Mouse (Mus musculus) cerebellum, adult 11-12 months (tissue): ENCODE data around the gene Snx22.

Experiments used
- DNase-seq: peaks from one replicate; pipeline ENCODE4 v3.0.0; 2022

Snx22 gene

DNA sequence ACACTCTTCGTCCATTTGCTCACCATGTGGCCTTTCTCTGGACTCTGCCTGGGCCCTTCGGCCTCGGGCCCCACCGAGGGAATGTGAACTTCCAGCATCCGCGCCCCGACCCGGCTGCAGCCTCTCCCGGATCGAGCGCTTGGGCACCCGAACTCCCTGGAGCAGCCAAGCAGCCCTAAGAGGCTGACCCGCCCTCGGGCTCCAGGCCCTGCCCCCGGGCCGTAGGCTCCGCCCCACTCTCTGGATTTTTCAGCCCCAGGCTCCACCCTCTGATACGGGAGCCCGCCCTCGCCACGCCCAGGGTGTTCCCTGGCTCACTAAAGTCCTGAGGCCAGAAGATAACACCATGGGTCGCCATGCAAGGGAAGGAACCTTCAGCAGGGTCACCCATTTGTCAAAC, at the start of gene Snx22:
TSS of gene Snx22 (minus strand) at position 137 of the 400 bp plus-strand sequence.
- peak; percentile 86 for DNase-seq

- DNase-seq, result no peak
These were observed 47.4 kb upstream of the Snx22 start for GRCm38 (mm10) chr9:66116890-66117289.

DNA sequence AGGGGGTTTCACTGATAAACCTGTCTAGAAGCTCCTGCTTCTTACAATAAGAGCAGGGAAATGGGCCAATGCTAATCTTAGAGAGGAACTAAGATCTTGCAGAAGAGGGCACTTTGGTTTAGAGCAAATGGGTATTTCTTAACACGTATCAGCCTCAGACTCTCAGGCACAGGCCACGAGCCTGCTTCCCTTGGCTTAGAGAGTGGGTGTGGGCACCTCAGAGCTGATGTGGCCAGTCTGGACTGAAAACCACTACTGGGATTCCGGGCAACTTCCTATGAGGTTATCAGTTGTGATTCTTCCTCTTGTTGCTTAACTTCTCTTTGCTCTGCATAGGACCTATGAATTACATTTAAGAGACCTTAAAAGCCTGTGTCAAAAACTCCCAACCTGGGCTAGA, 44.8 kb upstream of the Snx22 start:
- no peak for DNase-seq

- no peak for DNase-seq
These were observed 41.3 kb upstream of the Snx22 start for GRCm38 (mm10) chr9:66110611-66111379.

- DNase-seq, result no peak
These were observed 40.6 kb upstream of the Snx22 start for GRCm38 (mm10) chr9:66110126-66110525.

- DNase-seq, result no peak
These were observed 40.1 kb upstream of the Snx22 start for GRCm38 (mm10) chr9:66109574-66109973.

GRCm38 (mm10) chr9:66105168-66105567, 35.6 kb upstream of the Snx22 start:
- DNase-seq, result no peak

DNA sequence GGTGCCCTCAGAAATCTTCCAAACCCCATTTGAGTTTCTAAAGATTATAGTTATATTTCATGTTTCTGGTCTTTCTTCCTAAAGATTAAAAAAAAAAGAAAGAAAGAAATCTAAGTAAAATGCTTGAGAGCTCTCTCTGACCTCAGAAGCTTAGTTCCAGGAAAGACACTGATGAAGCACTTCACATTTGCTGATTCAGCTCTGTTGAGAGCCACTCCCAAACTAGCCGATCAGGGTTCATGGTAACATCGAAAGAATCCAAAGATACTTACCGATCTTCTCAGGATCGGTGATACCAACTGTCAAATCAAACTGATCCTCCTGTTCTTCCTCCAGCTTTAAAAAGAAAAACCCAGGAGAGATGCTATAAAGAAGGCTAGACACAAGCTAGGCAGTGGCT, 35.1 kb upstream of the Snx22 start:
- no peak for DNase-seq

DNA sequence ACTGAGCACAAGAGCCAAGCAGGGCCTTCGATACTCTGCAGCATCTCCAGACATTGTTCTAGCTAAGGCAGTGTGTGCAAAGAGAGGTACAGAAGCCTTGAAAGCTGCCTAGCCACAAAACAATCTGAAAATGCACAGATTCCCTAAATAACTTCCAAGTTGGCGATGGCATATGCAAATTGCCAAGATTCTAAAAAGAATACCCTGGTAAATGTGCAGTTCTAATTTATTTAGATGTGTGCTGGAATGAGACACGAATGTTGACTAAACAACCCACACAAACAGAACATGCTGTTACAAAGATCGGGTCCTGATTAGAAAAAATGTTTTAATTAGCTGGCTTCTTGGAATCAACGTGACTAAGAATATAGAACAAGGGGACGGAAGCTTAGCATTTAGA, 33.1 kb upstream of the Snx22 start:
- no peak for DNase-seq

DNA sequence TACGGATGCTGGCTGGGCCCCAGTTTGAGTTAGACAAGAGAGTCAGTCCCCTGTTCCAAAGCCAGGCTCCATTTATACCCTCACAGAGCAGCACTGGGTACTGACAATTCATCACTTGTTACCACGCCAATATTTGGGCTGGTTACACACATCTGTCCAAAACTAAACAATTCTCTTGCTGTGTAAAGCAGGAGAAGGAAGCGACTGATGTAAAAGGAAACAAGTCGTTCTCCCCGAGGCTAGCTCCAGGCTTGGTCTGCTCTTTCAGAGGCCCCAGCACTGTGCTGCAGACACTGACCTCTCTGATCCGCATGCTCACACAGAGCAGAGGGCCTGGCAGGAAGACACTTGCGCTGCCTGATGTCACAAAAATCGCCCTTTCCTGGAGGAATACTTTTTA, 32.1 kb upstream of the Snx22 start:
- DNase-seq, result no peak

DNA sequence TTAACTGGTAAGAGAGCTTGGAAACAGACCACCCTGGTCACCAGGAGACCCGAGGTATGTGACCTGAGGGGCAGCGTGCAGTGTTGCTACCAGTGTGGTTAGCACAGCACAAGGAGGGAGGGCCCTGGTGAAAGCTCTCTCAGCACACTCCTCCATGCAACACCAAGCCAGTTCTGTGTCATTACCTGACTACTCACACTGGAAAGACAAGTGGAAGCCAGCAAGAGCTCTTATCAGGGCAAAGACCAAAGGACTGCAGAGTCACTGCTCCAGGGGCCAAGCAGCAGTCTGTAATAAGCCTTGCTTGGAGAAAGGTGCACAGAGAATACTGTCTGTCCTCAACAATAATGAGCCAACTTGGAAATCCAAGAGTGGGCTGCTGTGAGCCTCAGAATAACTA, 23.1 kb upstream of the Snx22 start:
- DNase-seq, result no peak

- no peak for DNase-seq
These were observed 22.1 kb upstream of the Snx22 start for GRCm38 (mm10) chr9:66091327-66092231.

- DNase-seq, result no peak
These were observed 21.2 kb upstream of the Snx22 start for GRCm38 (mm10) chr9:66090593-66091244.

DNA sequence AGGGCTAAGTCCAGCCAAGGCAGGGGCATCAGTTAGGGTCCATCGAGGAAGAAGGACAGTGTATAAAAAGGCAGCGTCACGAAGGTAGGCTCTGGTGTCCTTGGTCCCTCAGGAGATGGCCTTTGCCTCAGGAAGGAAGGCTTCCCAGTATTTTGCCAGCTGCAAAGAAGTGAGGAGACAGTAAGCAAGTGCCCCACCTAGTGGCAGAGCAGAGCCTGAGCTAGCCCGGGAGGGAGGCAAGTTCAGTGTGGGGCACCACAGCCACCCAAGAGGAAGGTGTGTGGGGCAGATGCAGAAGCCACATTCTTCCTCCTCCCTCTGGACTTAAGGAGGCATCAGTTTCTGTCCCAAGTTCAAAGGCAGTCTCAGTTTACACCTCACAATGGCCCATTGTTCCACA, 18.9 kb upstream of the Snx22 start:
- DNase-seq, result peak; percentile 22

DNA sequence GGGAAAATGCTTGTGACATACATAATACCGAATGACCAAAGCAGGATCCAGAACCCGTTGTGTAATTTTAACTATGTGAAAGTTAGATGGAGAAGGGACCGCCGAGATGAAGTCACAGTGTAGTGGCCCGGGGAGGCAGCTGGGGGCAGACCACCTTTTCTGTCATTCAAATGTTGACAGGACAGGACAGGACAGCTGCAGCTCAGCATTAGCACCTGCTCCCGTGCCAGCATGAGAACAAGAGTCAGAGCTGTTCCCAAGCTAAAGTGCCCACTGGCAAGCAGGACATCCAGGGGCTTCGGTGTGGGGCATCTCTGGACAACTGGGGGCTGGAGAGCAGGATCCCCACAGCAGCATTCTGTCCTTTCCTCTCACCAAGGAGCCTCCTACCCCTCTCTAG, 17.5 kb upstream of the Snx22 start:
- no peak for DNase-seq

DNA sequence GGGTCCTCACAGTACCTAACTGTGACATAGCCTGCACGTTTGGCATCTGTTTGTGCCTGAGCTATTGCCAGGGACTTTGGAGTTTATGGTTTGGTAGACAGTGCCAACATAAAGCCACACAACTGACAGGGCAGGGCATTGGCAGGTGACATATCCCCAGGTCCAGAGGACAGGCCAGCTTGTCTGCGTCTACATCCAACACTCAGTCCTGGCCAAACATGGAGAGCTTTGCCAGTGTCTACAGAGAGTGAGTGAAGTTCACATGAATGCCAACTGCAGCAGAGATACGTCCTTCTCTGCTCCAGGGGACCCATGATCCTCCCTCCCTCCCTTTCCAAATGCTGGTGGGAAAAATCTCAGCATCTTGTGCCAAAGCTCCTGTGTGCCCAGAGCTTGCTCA, 14.7 kb upstream of the Snx22 start:
- no peak for DNase-seq

DNA sequence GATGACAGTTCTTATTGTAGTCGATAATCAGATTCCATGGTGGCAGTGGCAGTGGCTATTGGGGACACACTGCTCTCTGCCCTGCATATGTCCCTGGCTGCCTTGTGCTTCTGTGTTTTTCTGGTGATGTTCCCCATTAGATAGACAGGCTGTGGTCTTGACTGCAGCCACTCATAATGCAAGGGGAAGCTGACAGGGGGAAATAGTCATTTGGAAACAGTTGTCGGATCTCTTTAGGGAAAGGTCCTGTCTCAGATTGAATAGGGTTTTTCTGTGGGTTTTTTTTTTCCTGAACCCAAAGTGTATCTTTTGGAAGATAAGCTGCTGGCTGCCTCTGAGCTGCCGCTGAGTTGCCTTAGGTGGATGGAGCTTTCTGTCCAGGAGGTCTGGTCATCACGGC, 12.5 kb upstream of the Snx22 start:
- no peak for DNase-seq

DNA sequence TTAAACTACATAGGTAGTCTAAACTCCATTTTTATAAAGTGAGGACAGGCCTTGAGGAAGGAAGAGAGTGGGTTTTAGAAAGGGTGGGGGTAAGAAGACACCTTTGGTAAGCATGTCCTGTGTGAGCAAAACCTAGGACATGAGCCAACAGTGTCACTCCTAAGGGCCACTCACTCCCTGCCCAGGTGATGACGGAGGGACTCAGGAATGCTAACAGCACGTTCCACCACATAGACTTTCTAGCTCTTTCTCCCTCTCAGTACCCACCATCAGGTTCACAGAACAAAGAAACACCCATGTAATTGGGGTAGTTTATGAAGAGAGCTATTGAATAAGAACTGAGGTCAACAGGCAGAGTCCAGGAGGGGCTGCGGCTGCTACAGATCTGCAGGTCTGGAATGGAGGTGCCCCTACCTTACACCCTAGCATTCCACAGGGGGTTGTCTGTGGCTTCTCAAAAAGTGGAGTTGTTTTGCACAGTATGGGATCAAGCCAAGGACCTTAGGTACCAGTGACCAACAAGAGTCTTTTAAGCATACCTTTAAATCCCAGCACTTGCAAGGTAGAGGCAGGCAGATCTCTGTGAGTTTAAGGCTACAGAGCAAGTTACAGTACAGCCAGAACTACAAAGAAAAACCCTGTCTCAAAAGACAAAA, 11.4 kb upstream of the Snx22 start:
- no peak for DNase-seq

- no peak for DNase-seq
These were observed 9.0 kb upstream of the Snx22 start for GRCm38 (mm10) chr9:66078493-66078892.

- no peak for DNase-seq
These were observed 8.6 kb upstream of the Snx22 start for GRCm38 (mm10) chr9:66078072-66078471.

GRCm38 (mm10) chr9:66072754-66073153, 3.2 kb upstream of the Snx22 start:
- DNase-seq, result no peak

- DNase-seq, result no peak
These were observed 632 bp upstream of the Snx22 start for GRCm38 (mm10) chr9:66070151-66070550.

DNA sequence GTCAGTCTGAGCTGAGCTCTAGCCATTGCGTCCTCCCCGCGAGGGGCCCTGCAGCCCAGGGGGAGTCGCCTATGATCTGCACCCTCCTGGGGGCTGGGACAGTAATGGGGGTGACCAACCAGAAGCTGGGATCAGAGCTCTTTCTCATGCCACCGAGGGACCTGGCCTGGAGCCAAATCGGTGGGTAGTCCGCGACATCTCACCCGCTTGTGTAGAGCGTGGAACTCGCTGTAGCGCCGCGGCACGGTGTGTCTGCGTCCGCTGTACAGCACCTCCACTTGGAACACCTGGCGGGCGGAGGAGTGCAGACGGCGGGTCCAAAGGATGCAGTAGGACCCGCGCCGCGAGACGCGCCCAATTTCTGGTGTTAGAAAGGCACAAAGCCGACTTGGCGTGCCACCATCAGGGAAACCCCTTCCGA, 538 bp downstream of the Snx22 start:
- DNase-seq, result peak; percentile 46
